Mouse (Mus musculus) C2C12 (cell line): ENCODE measurements around the gene Synpo2l. TPM values are rescaled to one million over a fixed set of nuclear protein-coding genes. Genes with fewer than 3 reads are reported as not detected.

Experiments
- H3K27me3 ChIP-seq: one replicate; pipeline ENCODE4 v1.6.1; 2011; ENCODE audit not compliant: control insufficient read depth, insufficient read depth, insufficient read length
- H3K36me3 ChIP-seq: one replicate; pipeline ENCODE4 v1.6.1; 2011; ENCODE audit not compliant: control insufficient read depth, insufficient read depth
- H3K4me3 ChIP-seq: one replicate; pipeline ENCODE4 v1.5.1; 2011; ENCODE audit warnings: mild to moderate bottlenecking, control low read depth; ENCODE audit not compliant: poor library complexity, insufficient read depth, severe bottlenecking
- H3K79me2 ChIP-seq: one replicate; pipeline ENCODE4 v1.6.1; 2011; ENCODE audit not compliant: control insufficient read depth, insufficient read depth
- H3K79me3 ChIP-seq: one replicate; pipeline ENCODE4 v1.6.1; 2011; ENCODE audit warnings: low read depth, control low read depth
- H3ac ChIP-seq: one replicate; pipeline ENCODE3; 2011; ENCODE audit warnings: low read depth; ENCODE audit not compliant: control insufficient read depth, insufficient read length
- CEBPB ChIP-seq: IDR thresholded peaks from one replicate; pipeline ENCODE4 v1.6.1; 2011; ENCODE audit warnings: low read depth, mild to moderate bottlenecking, control low read depth, moderate library complexity
- CTCF ChIP-seq: IDR thresholded peaks from one replicate; pipeline ENCODE4 v1.5.1; 2011; ENCODE audit not compliant: control insufficient read depth, insufficient read depth, insufficient read length
- FOSL1 ChIP-seq: IDR thresholded peaks from one replicate; pipeline ENCODE4 v1.8.0; 2011; ENCODE audit warnings: mild to moderate bottlenecking, low read length; ENCODE audit not compliant: poor library complexity, insufficient read depth, severe bottlenecking
- MAX ChIP-seq: IDR thresholded peaks from one replicate; pipeline ENCODE4 v1.6.1; 2011; ENCODE audit warnings: mild to moderate bottlenecking, control low read depth
- MYOD1 ChIP-seq: IDR thresholded peaks from one replicate; pipeline ENCODE4 v1.6.1; 2011; ENCODE audit warnings: low read depth; ENCODE audit not compliant: control insufficient read depth, insufficient read length
- MYOG ChIP-seq: IDR thresholded peaks from one replicate; pipeline ENCODE4 v1.6.1; 2011; ENCODE audit not compliant: control insufficient read depth, insufficient read length; ENCODE audit errors: extremely low read depth
- USF1 ChIP-seq: IDR thresholded peaks from one replicate; pipeline ENCODE4 v1.6.1; 2011; ENCODE audit warnings: low read depth, mild to moderate bottlenecking, control low read depth, moderate library complexity
- microRNA-seq: library from miRNA; unstranded; fragments of <30 nt; microRNA quantifications from one replicate; pipeline ENCODE4, GENCODE M21; 2019; ENCODE audit warnings: borderline microRNAs expressed
- polyA plus RNA-seq: library from polyadenylated mRNA; unstranded; fragments of >200 nt; fragmentation: generic; extraction: Trizol; gene quantifications from one replicate; pipeline ENCODE4 v1.2.1, GENCODE M21; 2012; ENCODE audit warnings: missing spikeins

Synpo2l gene
- polyA plus RNA-seq, 1 experiment: 42.3 TPM

- H3K79me3 ChIP-seq: no peaks in the 10 kb centered on the region
- no peak overlapping the region for H3ac ChIP-seq
- no peaks in the 10 kb centered on the region for H3K27me3 ChIP-seq
- no peaks in the 10 kb centered on the region for H3K36me3 ChIP-seq
- TF ChIP-seq MYOD1 (no peak), MAX (no peak), MYOG (no peak)
- no peak overlapping the region for H3K4me3 ChIP-seq
- H3K79me2 ChIP-seq: peaks cover 6% of the 10 kb centered on the region
Observed at GRCm38 (mm10) chr14:20619131-20619530, 49.0 kb downstream of the Synpo2l start.

GRCm38 (mm10) chr14:20618211-20618610 is 49.9 kb downstream of the Synpo2l start:
- Histone ChIP-seq H3K36me3 (no peaks in the 10 kb centered on the region), H3ac (no peak overlapping the region), H3K79me3 (no peaks in the 10 kb centered on the region), H3K79me2 (peaks cover 6% of the 10 kb centered on the region), H3K27me3 (no peaks in the 10 kb centered on the region), H3K4me3 (no peak overlapping the region)
- no peak for TF ChIP-seq MYOD1
- TF ChIP-seq CEBPB: no peak
- TF ChIP-seq MAX: no peak
- TF ChIP-seq FOSL1: no peak

GRCm38 (mm10) chr14:20616421-20616820 is 51.7 kb downstream of the Synpo2l start:
- Histone ChIP-seq H3ac (no peak overlapping the region), H3K4me3 (no peak overlapping the region), H3K79me2 (peaks cover 6% of the 10 kb centered on the region), H3K27me3 (no peaks in the 10 kb centered on the region), H3K79me3 (peaks cover 2% of the 10 kb centered on the region), H3K36me3 (no peaks in the 10 kb centered on the region)
- no peak for TF ChIP-seq MAX
- peak; percentile 81 for TF ChIP-seq USF1
- TF ChIP-seq CEBPB: no peak

- Histone ChIP-seq H3K27me3 (no peaks in the 10 kb centered on the region), H3K36me3 (no peaks in the 10 kb centered on the region), H3ac (no peak overlapping the region), H3K79me3 (peaks cover 2% of the 10 kb centered on the region), H3K79me2 (peaks cover 6% of the 10 kb centered on the region), H3K4me3 (no peak overlapping the region)
- TF ChIP-seq MAX (no peak), USF1 (no peak), MYOD1 (no peak), CEBPB (no peak), FOSL1 (no peak), CTCF (no peak), MYOG (no peak)
Observed at GRCm38 (mm10) chr14:20615075-20615474, 53.1 kb downstream of the Synpo2l start.

- Histone ChIP-seq H3K79me3 (peaks cover 4% of the 10 kb centered on the region), H3K4me3 (no peak overlapping the region), H3K27me3 (no peaks in the 10 kb centered on the region), H3ac (no peak overlapping the region), H3K36me3 (no peaks in the 10 kb centered on the region), H3K79me2 (peaks cover 6% of the 10 kb centered on the region)
- TF ChIP-seq CTCF (no peak), USF1 (no peak), MYOD1 (no peak), MYOG (no peak), CEBPB (no peak), MAX (no peak), FOSL1 (no peak)
Observed at GRCm38 (mm10) chr14:20612820-20613219, 55.3 kb downstream of the Synpo2l start.

- H3K79me2 ChIP-seq: peaks cover 3% of the 10 kb centered on the region
- H3K79me3 ChIP-seq: peaks cover 4% of the 10 kb centered on the region
- H3K27me3 ChIP-seq: no peaks in the 10 kb centered on the region
- no peaks in the 10 kb centered on the region for H3K36me3 ChIP-seq
- no peak overlapping the region for H3K4me3 ChIP-seq
- TF ChIP-seq MAX (peak; percentile 54), FOSL1 (no peak), USF1 (no peak)
- no peak overlapping the region for H3ac ChIP-seq
Observed at GRCm38 (mm10) chr14:20610146-20610545, 58.0 kb downstream of the Synpo2l start.

- H3K27me3 ChIP-seq: no peaks in the 10 kb centered on the region
- no peaks in the 10 kb centered on the region for H3K36me3 ChIP-seq
- H3ac ChIP-seq: no peak overlapping the region
- TF ChIP-seq USF1: no peak
- peak; percentile 91 for TF ChIP-seq CEBPB
- peak; percentile 14 for TF ChIP-seq FOSL1
- H3K79me3 ChIP-seq: peaks cover 4% of the 10 kb centered on the region
- H3K4me3 ChIP-seq: no peak overlapping the region
- H3K79me2 ChIP-seq: no peaks in the 10 kb centered on the region
Observed at GRCm38 (mm10) chr14:20609519-20609918, 58.6 kb downstream of the Synpo2l start.

Small RNA genes lying within 50 kb of the gene (microRNA-seq; reads per million reads assigned to microRNA genes)
- 1.8 reads per million, percentile 38 among the genes with 10 or more reads in this experiment for gene Mir6946

Other genes starting within 250 kb of the Synpo2l start
- gene Cfap70, start 216.1 kb downstream of the Synpo2l start, polyA plus RNA-seq: 0.01 TPM
- 47.9 TPM for gene Anxa7, start 188.2 kb downstream of the Synpo2l start, polyA plus RNA-seq
- 0.28 TPM for gene Mss51, start 171.5 kb downstream of the Synpo2l start, polyA plus RNA-seq
- 29.9 TPM for gene Ppp3cb, start 121.8 kb downstream of the Synpo2l start, polyA plus RNA-seq
- gene Usp54, start 27.3 kb downstream of the Synpo2l start, polyA plus RNA-seq: 3.3 TPM
- 0.50 TPM for gene Myoz1, start 11.8 kb downstream of the Synpo2l start, polyA plus RNA-seq
- gene Sec24c, start 6.0 kb upstream of the Synpo2l start, polyA plus RNA-seq: 63.4 TPM
- 6.3 TPM for gene Fut11, start 26.6 kb upstream of the Synpo2l start, polyA plus RNA-seq
- gene Chchd1, start 34.7 kb upstream of the Synpo2l start, polyA plus RNA-seq: 177 TPM
- gene Zswim8, start 39.2 kb upstream of the Synpo2l start, polyA plus RNA-seq: 74.0 TPM
- 13.5 TPM for gene Ndst2, start 66.2 kb upstream of the Synpo2l start, polyA plus RNA-seq
- gene Camk2g, start 125.7 kb upstream of the Synpo2l start, polyA plus RNA-seq: 74.2 TPM
- 106 TPM for gene Plau, start 168.3 kb upstream of the Synpo2l start, polyA plus RNA-seq